In genomic region chrX:101287543-101287942, GRCm38 (mm10) we compare ENCODE assay signal across 22 mouse cellular contexts. TPM values are rescaled to one million over a fixed set of nuclear protein-coding genes. Genes with fewer than 3 reads are reported as not detected.
DNase-seq lines count a peak whose midpoint lies in the region; ATAC-seq and TF ChIP-seq lines count a peak whose summit lies in the region.
"Had no signal": no experiment of that assay in that cellular context is flagged by ENCODE, and none has a peak within 500 bp of the region (broad histone marks: within the 10 kb centered on the region; RNA-seq: fewer than 3 reads in every experiment).

No protein-coding gene starts in this region.

- H3K9me3 ChIP-seq in intestine, embryonic 15.5 days = no peaks in the 10 kb centered on the region
- H3K9me3 ChIP-seq in intestine, postnatal 0 days (ENCODE audit: control insufficient read depth) = no peaks in the 10 kb centered on the region
- H3K9me3 ChIP-seq in liver, postnatal 0 days (ENCODE audit: low read length) = no peaks in the 10 kb centered on the region
- no peaks in the 10 kb centered on the region for H3K9me3 ChIP-seq in hindbrain, embryonic 13.5 days
- H3K9me3 ChIP-seq: embryonic facial prominence, embryonic 12.5 days; neural tube, embryonic 13.5 days had no signal

- TF ChIP-seq POLR2A in bone marrow, adult 2 months (IDR thresholded peaks at IDR 0.05; ENCODE audit: borderline replicate concordance, control insufficient read depth, low read depth, low read length) = no peak

- ATAC-seq in intestine, embryonic 15.5 days = peak; percentile 43; the same call in 1 of the 2 replicates
- ATAC-seq in intestine, postnatal 0 days = no peak
- ATAC-seq in erythroid progenitor cell, adult 5-6 weeks (replicated peaks; ENCODE audit: low FRiP score, poor library complexity, severe bottlenecking) = peak; percentile 85
- ATAC-seq in liver, postnatal 0 days = peak; percentile 97
- no peak for ATAC-seq in hindbrain, embryonic 13.5 days (ENCODE audit: low FRiP score)

- H3K4me3 ChIP-seq in intestine, embryonic 15.5 days (replicated peaks) = no peak overlapping the region
- H3K4me3 ChIP-seq in intestine, postnatal 0 days (ENCODE audit: low read depth, low read length) = no peak overlapping the region
- H3K4me3 ChIP-seq in bone marrow, adult 2 months (replicated peaks; ENCODE audit: control insufficient read depth, low read depth, low read length) = no peak overlapping the region
- H3K4me3 ChIP-seq in liver, postnatal 0 days (ENCODE audit: low read depth, low read length) = no peak overlapping the region
- no peak overlapping the region for H3K4me3 ChIP-seq in hindbrain, embryonic 13.5 days
- H3K4me3 ChIP-seq: embryonic facial prominence, embryonic 12.5 days; neural tube, embryonic 13.5 days had no signal

- TF ChIP-seq EP300 in liver, postnatal 0 days (IDR thresholded peaks at IDR 0.05; ENCODE audit: low read depth) = peak; percentile 97

- H3K4me1 ChIP-seq in intestine, embryonic 15.5 days (replicated peaks) = no peaks in the 10 kb centered on the region
- no peaks in the 10 kb centered on the region for H3K4me1 ChIP-seq in intestine, postnatal 0 days (replicated peaks; ENCODE audit: control insufficient read depth, insufficient read depth, low read length)
- H3K4me1 ChIP-seq in bone marrow, adult 2 months (ENCODE audit: control insufficient read depth, insufficient read depth, low read length) = no peaks in the 10 kb centered on the region; the same call in 1 of the 2 replicates
- H3K4me1 ChIP-seq in liver, postnatal 0 days (ENCODE audit: insufficient read depth) = peaks cover 3% of the 10 kb centered on the region; the same call in 1 of the 2 replicates
- H3K4me1 ChIP-seq in hindbrain, embryonic 13.5 days (replicated peaks) = no peaks in the 10 kb centered on the region
- H3K4me1 ChIP-seq: embryonic facial prominence, embryonic 12.5 days; neural tube, embryonic 13.5 days had no signal

- 0 out of 2 replicates have a peak, but pooled peaks cover 2% of the 10 kb centered on the region for H3K36me3 ChIP-seq in intestine, embryonic 15.5 days
- peaks cover 25% of the 10 kb centered on the region for H3K36me3 ChIP-seq in intestine, postnatal 0 days (ENCODE audit: control insufficient read depth, insufficient read depth)
- peaks cover 40% of the 10 kb centered on the region for H3K36me3 ChIP-seq in liver, postnatal 0 days (replicated peaks; ENCODE audit: insufficient read depth, low read length)
- peaks cover 78% of the 10 kb centered on the region for H3K36me3 ChIP-seq in hindbrain, embryonic 13.5 days

- 83% methylated on average over 3 of the region's 3 CpGs for WGBS in intestine, embryonic 15.5 days
- 81% methylated on average over 3 of the region's 3 CpGs for WGBS in intestine, postnatal 0 days
- WGBS in bone marrow, adult 2 months = 60% methylated on average over 3 of the region's 3 CpGs
- WGBS in liver, postnatal 0 days (ENCODE audit: insufficient replicate concordance) = 50% methylated on average over 3 of the region's 3 CpGs
- 92% methylated on average over 3 of the region's 3 CpGs for WGBS in hindbrain, embryonic 13.5 days

- TF ChIP-seq CTCF in intestine, postnatal 0 days (IDR thresholded peaks at IDR 0.05; ENCODE audit: low read depth) = no peak
- TF ChIP-seq CTCF in bone marrow, adult 2 months (IDR thresholded peaks at IDR 0.05; ENCODE audit: control insufficient read depth, insufficient read depth, low read length) = no peak
- TF ChIP-seq CTCF in liver, postnatal 0 days (IDR thresholded peaks at IDR 0.05; ENCODE audit: low read depth) = no peak

- no peak overlapping the region for H3K27ac ChIP-seq in intestine, embryonic 15.5 days
- no peak overlapping the region for H3K27ac ChIP-seq in intestine, postnatal 0 days (ENCODE audit: low read depth, low read length)
- peak overlapping the region; percentile 65; the same call in 1 of the 2 replicates for H3K27ac ChIP-seq in bone marrow, adult 2 months (ENCODE audit: control insufficient read depth, insufficient read depth, low read depth, low read length, poor library complexity)
- H3K27ac ChIP-seq in liver, postnatal 0 days (ENCODE audit: low read depth) = peak overlapping the region; percentile 90
- H3K27ac ChIP-seq in hindbrain, embryonic 13.5 days = no peak overlapping the region
- H3K27ac ChIP-seq: embryonic facial prominence, embryonic 12.5 days; neural tube, embryonic 13.5 days had no signal

- peak; percentile 24 for DNase-seq in liver, postnatal 0 days
- no peak for DNase-seq in adrenal gland, adult 8-10 months
- DNase-seq: adrenal gland, adult 2 months; cerebellum, postnatal 14 days; heart, postnatal 36 days; kidney, postnatal 14 days; layer of hippocampus, adult 9-11 months; lung, postnatal 10 days had no signal

- 0 out of 2 replicates have a peak, but pooled peaks cover 3% of the 10 kb centered on the region for H3K27me3 ChIP-seq in intestine, embryonic 15.5 days (replicated peaks)
- no peaks in the 10 kb centered on the region for H3K27me3 ChIP-seq in intestine, postnatal 0 days (replicated peaks; ENCODE audit: control insufficient read depth, insufficient read depth, low read length)
- no peaks in the 10 kb centered on the region for H3K27me3 ChIP-seq in liver, postnatal 0 days (ENCODE audit: insufficient read depth, low read length)
- H3K27me3 ChIP-seq in hindbrain, embryonic 13.5 days = no peaks in the 10 kb centered on the region
- H3K27me3 ChIP-seq: neural tube, embryonic 13.5 days had no signal

- no peak overlapping the region for H3K9ac ChIP-seq in intestine, embryonic 15.5 days
- no peak overlapping the region for H3K9ac ChIP-seq in intestine, postnatal 0 days (ENCODE audit: low read depth, low read length)
- H3K9ac ChIP-seq in liver, postnatal 0 days (replicated peaks) = no peak overlapping the region
- no peak overlapping the region for H3K9ac ChIP-seq in hindbrain, embryonic 13.5 days
- H3K9ac ChIP-seq: embryonic facial prominence, embryonic 12.5 days; neural tube, embryonic 13.5 days had no signal

- no peak overlapping the region for H3K4me2 ChIP-seq in intestine, embryonic 15.5 days (replicated peaks)
- no peak overlapping the region for H3K4me2 ChIP-seq in intestine, postnatal 0 days (replicated peaks; ENCODE audit: low read depth)
- peak overlapping the region; percentile 35; the same call in 1 of the 2 replicates for H3K4me2 ChIP-seq in liver, postnatal 0 days (ENCODE audit: low read depth, low read length)
- no peak overlapping the region for H3K4me2 ChIP-seq in hindbrain, embryonic 13.5 days
- H3K4me2 ChIP-seq: embryonic facial prominence, embryonic 12.5 days; neural tube, embryonic 13.5 days had no signal

RNA-seq across cellular contexts. Expression of gene Nlgn3, which starts 11.4 kb away (rescaled TPM):
- polyA plus RNA-seq in intestine, embryonic 15.5 days (2015; fragmentation: Nextera tagmentation; extraction: Ambion mirVana) = 4.4 and 4.8 TPM in 2 replicates
- 1.5 and 2.2 TPM in 2 replicates for polyA plus RNA-seq in intestine, postnatal 0 days (2015; fragmentation: Nextera tagmentation; extraction: Ambion mirVana)
- polyA plus RNA-seq in bone marrow, adult 2 months (2011; ENCODE audit: insufficient read depth, insufficient read length, low replicate concordance, missing spikeins) = 2.1 TPM in 1 of 2 replicates, not detected in the other
- total RNA-seq in erythroid progenitor cell, adult 5-6 weeks (2015; ENCODE audit: low replicate concordance) = not detected in 2 replicates
- total RNA-seq in erythroid progenitor cell, adult 5-6 weeks (2017; ENCODE audit: low replicate concordance) = 0.26 and 1.5 TPM in 2 replicates
- polyA plus RNA-seq in liver, postnatal 0 days (2015; fragmentation: Nextera tagmentation; extraction: Ambion mirVana) = 0.05 and 0.06 TPM in 2 replicates
- 10 to 100 TPM; 23.5 to 27.3 (median 25.8) TPM for total RNA-seq in adrenal gland, adult 8-10 months (2022)
- polyA plus RNA-seq in hindbrain, embryonic 13.5 days (2015; fragmentation: Nextera tagmentation; extraction: Ambion mirVana) = 60.1 and 61.2 TPM in 2 replicates
- total RNA-seq: monocyte, adult 5-6 weeks had no signal
- polyA plus RNA-seq: C2C12 had no signal

RNA-seq across cellular contexts. Expression of gene Med12, which starts 13.7 kb away (rescaled TPM):
- 22.8 and 25.3 TPM in 2 replicates for polyA plus RNA-seq in intestine, embryonic 15.5 days (2015; fragmentation: Nextera tagmentation; extraction: Ambion mirVana)
- polyA plus RNA-seq in intestine, postnatal 0 days (2015; fragmentation: Nextera tagmentation; extraction: Ambion mirVana) = 13.9 and 14.0 TPM in 2 replicates
- polyA plus RNA-seq in bone marrow, adult 2 months (2011; ENCODE audit: insufficient read depth, insufficient read length, low replicate concordance, missing spikeins) = 122 and 196 TPM in 2 replicates
- total RNA-seq in erythroid progenitor cell, adult 5-6 weeks (2015; ENCODE audit: low replicate concordance) = 224 and 283 TPM in 2 replicates
- 94.2 and 125 TPM in 2 replicates for total RNA-seq in erythroid progenitor cell, adult 5-6 weeks (2017; ENCODE audit: low replicate concordance)
- 10.2 and 14.3 TPM in 2 replicates for polyA plus RNA-seq in liver, postnatal 0 days (2015; fragmentation: Nextera tagmentation; extraction: Ambion mirVana)
- total RNA-seq in adrenal gland, adult 8-10 months (2022) = 10 to 100 TPM; 28.9 to 61.1 (median 42.5) TPM
- polyA plus RNA-seq in hindbrain, embryonic 13.5 days (2015; fragmentation: Nextera tagmentation; extraction: Ambion mirVana) = 26.6 and 28.6 TPM in 2 replicates

RNA-seq across cellular contexts. Expression of gene Gm20489, which starts 18.7 kb away (rescaled TPM):
- polyA plus RNA-seq in intestine, embryonic 15.5 days (2015; fragmentation: Nextera tagmentation; extraction: Ambion mirVana) = not detected in 2 replicates
- polyA plus RNA-seq in intestine, postnatal 0 days (2015; fragmentation: Nextera tagmentation; extraction: Ambion mirVana) = not detected in 2 replicates
- not detected in 2 replicates for polyA plus RNA-seq in bone marrow, adult 2 months (2011; ENCODE audit: insufficient read depth, insufficient read length, low replicate concordance, missing spikeins)
- not detected in 2 replicates for total RNA-seq in erythroid progenitor cell, adult 5-6 weeks (2015; ENCODE audit: low replicate concordance)
- total RNA-seq in erythroid progenitor cell, adult 5-6 weeks (2017; ENCODE audit: low replicate concordance) = not detected in 2 replicates
- not detected in 2 replicates for polyA plus RNA-seq in liver, postnatal 0 days (2015; fragmentation: Nextera tagmentation; extraction: Ambion mirVana)
- total RNA-seq in adrenal gland, adult 8-10 months (2022) = 1 to 10 TPM in 1 of 4 experiments, not detected in 3; 1.2 TPM
- not detected in 2 replicates for polyA plus RNA-seq in hindbrain, embryonic 13.5 days (2015; fragmentation: Nextera tagmentation; extraction: Ambion mirVana)
- total RNA-seq: adrenal gland, adult 2 months; gastrocnemius, postnatal 4 days; heart, postnatal 36 days; left cerebral cortex, postnatal 10 days; monocyte, adult 5-6 weeks had no signal
- polyA plus RNA-seq: adrenal gland, adult 2 months; C2C12; embryonic facial prominence, embryonic 12.5 days; forebrain, embryonic 11.5 days; limb, embryonic 14.5 days; neural tube, embryonic 13.5 days; urinary bladder, adult 2 months had no signal

RNA-seq across cellular contexts. Expression of gene Il2rg, which starts 19.5 kb away (rescaled TPM):
- 12.5 and 12.8 TPM in 2 replicates for polyA plus RNA-seq in intestine, embryonic 15.5 days (2015; fragmentation: Nextera tagmentation; extraction: Ambion mirVana)
- 4.6 and 6.1 TPM in 2 replicates for polyA plus RNA-seq in intestine, postnatal 0 days (2015; fragmentation: Nextera tagmentation; extraction: Ambion mirVana)
- polyA plus RNA-seq in bone marrow, adult 2 months (2011; ENCODE audit: insufficient read depth, insufficient read length, low replicate concordance, missing spikeins) = 12.4 and 32.4 TPM in 2 replicates
- 37.1 and 39.8 TPM in 2 replicates for total RNA-seq in erythroid progenitor cell, adult 5-6 weeks (2015; ENCODE audit: low replicate concordance)
- total RNA-seq in erythroid progenitor cell, adult 5-6 weeks (2017; ENCODE audit: low replicate concordance) = 6.0 and 20.7 TPM in 2 replicates
- 7.7 and 8.0 TPM in 2 replicates for polyA plus RNA-seq in liver, postnatal 0 days (2015; fragmentation: Nextera tagmentation; extraction: Ambion mirVana)
- 1 to 10 TPM; 4.7 to 6.7 (median 6.5) TPM for total RNA-seq in adrenal gland, adult 8-10 months (2022)
- polyA plus RNA-seq in hindbrain, embryonic 13.5 days (2015; fragmentation: Nextera tagmentation; extraction: Ambion mirVana) = 5.4 and 6.2 TPM in 2 replicates

RNA-seq across cellular contexts. Expression of gene Gm614, which starts 23.8 kb away (rescaled TPM):
- polyA plus RNA-seq in intestine, embryonic 15.5 days (2015; fragmentation: Nextera tagmentation; extraction: Ambion mirVana) = not detected in 2 replicates
- polyA plus RNA-seq in intestine, postnatal 0 days (2015; fragmentation: Nextera tagmentation; extraction: Ambion mirVana) = not detected in 2 replicates
- polyA plus RNA-seq in bone marrow, adult 2 months (2011; ENCODE audit: insufficient read depth, insufficient read length, low replicate concordance, missing spikeins) = not detected in 2 replicates
- total RNA-seq in erythroid progenitor cell, adult 5-6 weeks (2015; ENCODE audit: low replicate concordance) = not detected in 2 replicates
- total RNA-seq in erythroid progenitor cell, adult 5-6 weeks (2017; ENCODE audit: low replicate concordance) = not detected in 2 replicates
- not detected in 2 replicates for polyA plus RNA-seq in liver, postnatal 0 days (2015; fragmentation: Nextera tagmentation; extraction: Ambion mirVana)
- total RNA-seq in adrenal gland, adult 8-10 months (2022) = not detected
- polyA plus RNA-seq in hindbrain, embryonic 13.5 days (2015; fragmentation: Nextera tagmentation; extraction: Ambion mirVana) = 0.27 TPM in 1 of 2 replicates, not detected in the other
- total RNA-seq: adrenal gland, adult 2 months; heart, postnatal 36 days; left cerebral cortex, postnatal 10 days had no signal
- polyA plus RNA-seq: adrenal gland, adult 2 months; C2C12; embryonic facial prominence, embryonic 12.5 days; forebrain, embryonic 11.5 days; neural tube, embryonic 13.5 days had no signal

Comparison
In these comparisons a context has a peak if more than half of its experiments do, and no peak if none do; other contexts are left out.
1. ATAC-seq: peak in intestine, embryonic 15.5 days (single experiment), erythroid progenitor cell, adult 5-6 weeks (single experiment) and liver, postnatal 0 days (single experiment); none in intestine, postnatal 0 days (single experiment) and hindbrain, embryonic 13.5 days (single experiment).
2. H3K27ac ChIP-seq: peak in bone marrow, adult 2 months (single experiment) and liver, postnatal 0 days (single experiment); none in intestine, embryonic 15.5 days (single experiment), intestine, postnatal 0 days (single experiment) and hindbrain, embryonic 13.5 days (single experiment).
3. RNA of gene Nlgn3, which starts 11.4 kb away (polyA plus RNA-seq): 60.1 to 61.2 TPM in hindbrain, embryonic 13.5 days; 4.4 to 4.8 TPM in intestine, embryonic 15.5 days, 1.5 to 2.2 TPM in intestine, postnatal 0 days, 2.1 TPM in bone marrow, adult 2 months and 0.05 to 0.06 TPM in liver, postnatal 0 days; every median in the first group is over 10 times any median in the second.